Mouse (Mus musculus) hindbrain, embryonic 15.5 days (tissue): ENCODE measurements around the gene Zfp518b. TPM values are rescaled to one million over a fixed set of nuclear protein-coding genes. Genes with fewer than 3 reads are reported as not detected.

ENCODE experiments used
- ATAC-seq: fragments of 200-750 bp; cut with Nextera tagmentation; 2 replicates; pipeline ENCODE4 v1.8.0; 2017; ENCODE audit warnings: low read depth, moderate number of reproducible peaks, moderate TSS enrichment; ENCODE audit not compliant: low FRiP score
- H3K27ac ChIP-seq: fragments of 300-500 bp; sonication (generic); replicated peaks from 2 replicates; pipeline ENCODE4 v1.5.1; 2015; ENCODE audit warnings: mild to moderate bottlenecking, inconsistent platforms
- H3K27me3 ChIP-seq: fragments of 300-500 bp; sonication (generic); 2 replicates; pipeline ENCODE4 v1.6.1; 2015; ENCODE audit warnings: control low read depth, inconsistent platforms
- H3K36me3 ChIP-seq: fragments of 300-500 bp; sonication (generic); 2 replicates; pipeline ENCODE4 v1.6.1; 2015; ENCODE audit warnings: control low read depth, inconsistent platforms
- H3K4me1 ChIP-seq: fragments of 300-500 bp; sonication (generic); replicated peaks from 2 replicates; pipeline ENCODE4 v1.6.1; 2015; ENCODE audit warnings: control low read depth, inconsistent platforms
- H3K4me2 ChIP-seq: fragments of 300-500 bp; sonication (generic); 2 replicates; pipeline ENCODE4 v1.6.1; 2015; ENCODE audit warnings: moderate library complexity, mild to moderate bottlenecking, inconsistent platforms
- H3K4me3 ChIP-seq: fragments of 300-500 bp; sonication (generic); 2 replicates; pipeline ENCODE4 v1.5.1; 2015; ENCODE audit warnings: mild to moderate bottlenecking, inconsistent platforms
- H3K9ac ChIP-seq: fragments of 300-500 bp; sonication (generic); 2 replicates; pipeline ENCODE4 v1.6.1; 2015; ENCODE audit warnings: inconsistent platforms
- H3K9me3 ChIP-seq: fragments of 300-500 bp; sonication (generic); 2 replicates; pipeline ENCODE4 v1.6.1; 2016; ENCODE audit warnings: control low read depth, inconsistent platforms
- WGBS: fragments of 180-500 bp; shearing (Covaris S2); methylation state at CpG from one replicate; pipeline ENCODE4 v1.1.7; 2015; 5-methylcytosine and 5-hydroxymethylcytosine counted together
- polyA plus RNA-seq: library from polyadenylated mRNA; unstranded; fragments of >200 nt; fragmentation: Nextera tagmentation; extraction: Ambion mirVana; gene quantifications from 2 replicates; pipeline ENCODE4 v1.2.1, GENCODE M21; 2015

Zfp518b gene
- 32.1 and 34.8 TPM in 2 replicates for polyA plus RNA-seq

DNA sequence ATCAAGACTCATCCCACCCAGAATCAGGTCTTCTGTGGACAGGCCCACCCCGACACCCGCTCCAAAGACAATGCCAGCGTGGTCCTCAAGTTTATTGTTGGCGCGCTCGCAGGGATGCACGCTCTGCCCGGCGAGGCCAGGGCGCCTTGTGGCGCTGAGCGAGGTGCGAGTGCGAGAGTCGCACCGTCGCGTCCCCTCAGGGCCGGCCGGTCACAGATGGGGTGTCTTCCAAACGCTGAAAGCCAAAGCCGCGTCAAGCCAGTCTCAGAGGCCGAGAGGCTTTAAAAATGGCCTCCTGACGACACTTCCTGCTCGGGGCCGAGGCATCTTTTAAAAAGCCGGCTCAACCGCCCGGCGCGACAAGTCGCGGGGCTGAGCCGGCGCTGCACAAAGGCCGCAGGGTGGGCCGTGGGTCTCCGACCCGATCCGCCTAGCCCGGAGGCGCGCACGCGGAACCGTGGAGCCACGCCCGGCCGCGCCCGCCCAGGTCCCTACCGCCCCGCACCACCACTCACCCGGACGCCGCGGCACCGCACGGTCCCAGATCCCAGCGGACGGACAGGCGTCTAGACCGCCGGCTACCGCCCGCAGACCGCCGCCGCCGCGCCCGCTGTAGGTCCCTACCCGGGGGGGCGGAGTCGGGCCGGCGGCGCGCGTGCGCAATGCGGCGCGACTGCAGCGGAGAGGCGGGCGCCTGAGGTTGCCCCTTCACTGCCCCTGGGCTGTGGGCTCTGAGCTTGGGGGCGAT lies at the start of gene Zfp518b:
Zfp518b (minus strand) TSS at position 663 of the 748 bp plus-strand sequence.
- ATAC-seq, result peak; percentile 93
- Histone ChIP-seq H3K27me3 (no peaks in the 10 kb centered on the region), H3K9ac (peak within 1 kb of the TSS; percentile 90), H3K27ac (peak within 1 kb of the TSS; percentile 89), H3K4me1 (peaks cover 14% of the 10 kb centered on the region), H3K36me3 (peaks cover 36% of the 10 kb centered on the region), H3K9me3 (no peaks in the 10 kb centered on the region), H3K4me3 (peak within 1 kb of the TSS; percentile 84), H3K4me2 (peak within 1 kb of the TSS; percentile 73)
- WGBS, result under 1% methylated on average over 88 of the region's 89 CpGs

DNA sequence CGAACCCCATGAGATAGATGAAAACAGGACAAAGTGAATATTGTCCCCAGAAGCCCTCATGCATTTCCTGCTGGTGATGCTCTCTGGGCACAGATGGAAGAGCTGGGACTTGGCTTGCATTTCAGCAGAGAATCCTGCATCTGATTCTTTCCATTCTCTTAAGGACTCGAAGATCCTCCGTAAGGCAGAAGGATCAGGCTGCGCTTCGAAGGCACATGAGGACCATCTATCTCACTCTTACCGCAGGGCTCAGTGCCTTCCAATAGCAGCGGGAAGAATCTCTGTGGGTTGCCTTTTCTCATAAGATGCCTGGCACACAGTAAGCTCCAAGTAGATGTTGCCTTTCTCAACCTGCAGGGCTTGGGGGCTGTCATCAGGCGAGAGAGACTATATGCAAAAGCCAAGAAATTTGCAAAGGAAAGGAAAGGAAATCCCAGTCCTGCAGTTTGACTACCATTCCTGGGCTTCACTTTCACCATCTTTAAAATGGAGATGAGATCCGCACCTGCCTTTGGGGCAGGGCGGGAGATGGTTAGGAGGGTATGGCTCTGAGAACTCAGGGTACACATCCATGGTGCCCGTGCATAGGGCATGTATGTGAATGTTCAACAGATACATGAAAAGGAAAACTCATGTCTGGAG lies 24.4 kb upstream of the Zfp518b start:
- H3K27ac ChIP-seq, result no peak overlapping the region
- H3K27me3 ChIP-seq, result no peaks in the 10 kb centered on the region
- no peaks in the 10 kb centered on the region for H3K36me3 ChIP-seq
- no peak overlapping the region for H3K4me3 ChIP-seq
- 67% methylated on average over 11 of the region's 11 CpGs for WGBS
- H3K9me3 ChIP-seq, result no peaks in the 10 kb centered on the region
- H3K4me2 ChIP-seq, result no peak overlapping the region
- no peak overlapping the region for H3K9ac ChIP-seq
- ATAC-seq, result no peak
- no peaks in the 10 kb centered on the region for H3K4me1 ChIP-seq

DNA sequence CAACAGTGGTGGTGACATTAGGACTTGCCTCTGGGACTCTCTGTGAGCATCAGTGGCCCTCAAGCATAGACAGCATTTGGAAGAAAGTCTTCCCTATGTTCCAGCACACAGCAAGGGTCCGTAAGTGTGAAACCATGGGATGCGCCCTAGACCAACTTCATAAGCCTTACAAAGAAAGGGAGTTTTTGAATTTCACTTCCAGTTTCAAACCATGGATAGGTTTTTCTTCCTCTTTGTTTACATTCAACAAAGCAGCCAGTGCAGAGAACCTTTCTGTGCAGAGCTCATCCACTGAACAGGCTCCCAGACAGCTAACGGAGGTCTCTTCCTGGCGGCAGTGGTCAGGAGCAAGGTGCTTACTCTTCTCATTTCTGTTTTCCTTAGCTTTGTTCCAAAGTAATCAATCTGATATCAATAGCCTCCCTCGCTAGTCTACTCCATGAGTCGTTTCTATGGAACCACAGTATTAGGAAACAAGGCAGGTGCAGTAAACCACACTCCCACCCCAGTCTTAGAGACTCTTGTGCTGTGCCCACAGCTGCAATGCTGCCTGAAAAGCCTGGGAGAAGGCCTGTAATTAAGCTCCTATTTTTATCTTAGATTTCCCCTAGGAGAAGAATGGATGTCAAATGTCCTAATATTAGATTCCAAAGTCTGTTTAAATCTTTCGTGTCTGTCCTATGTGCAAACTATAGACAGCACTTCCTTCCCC lies 22.9 kb upstream of the Zfp518b start:
- Histone ChIP-seq H3K9me3 (no peaks in the 10 kb centered on the region), H3K27ac (no peak overlapping the region), H3K4me1 (no peaks in the 10 kb centered on the region), H3K9ac (no peak overlapping the region), H3K36me3 (no peaks in the 10 kb centered on the region), H3K27me3 (no peaks in the 10 kb centered on the region), H3K4me2 (no peak overlapping the region), H3K4me3 (no peak overlapping the region)
- no peak for ATAC-seq
- WGBS, result 78% methylated on average over 7 of the region's 7 CpGs

DNA sequence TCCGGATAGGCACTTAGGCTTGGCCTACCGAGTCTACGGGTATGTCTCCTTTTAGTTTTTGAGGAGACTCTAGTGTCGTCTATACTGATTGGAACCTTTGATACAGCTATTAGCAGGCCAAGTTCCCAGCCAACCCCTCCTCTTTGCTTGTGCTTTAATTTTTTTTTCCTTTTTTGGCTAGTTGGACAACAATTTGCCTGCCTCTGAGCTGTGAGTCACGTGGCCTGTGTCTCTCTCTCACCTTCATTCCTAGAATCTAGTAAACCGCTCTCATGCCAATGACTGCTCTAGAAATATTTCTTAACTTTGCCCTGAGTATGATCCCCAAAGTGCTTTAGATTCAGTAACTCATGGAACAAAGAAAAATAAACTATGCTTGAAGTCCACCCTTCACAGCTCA lies 18.3 kb upstream of the Zfp518b start:
- Histone ChIP-seq H3K4me2 (no peak overlapping the region), H3K36me3 (no peaks in the 10 kb centered on the region)

DNA sequence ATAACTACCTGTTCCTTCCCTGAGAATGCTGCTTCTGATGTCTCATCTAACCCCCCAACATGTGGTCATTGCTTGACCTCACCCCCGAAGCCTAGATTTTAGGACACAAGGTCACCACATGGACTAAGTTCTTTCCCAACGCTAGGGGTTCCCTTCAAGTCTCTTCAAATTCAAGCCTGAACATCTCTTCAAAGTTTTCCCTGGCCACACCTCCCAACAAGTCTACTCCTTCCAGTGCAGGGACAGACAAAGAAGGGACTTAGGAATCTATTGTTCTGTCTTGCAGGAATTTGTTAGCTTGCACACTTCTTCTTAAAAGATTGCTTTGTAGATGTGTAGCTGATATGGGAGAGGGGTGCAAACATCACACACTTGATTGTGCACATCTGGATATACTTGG lies 17.5 kb upstream of the Zfp518b start:
- no peaks in the 10 kb centered on the region for H3K9me3 ChIP-seq
- H3K4me3 ChIP-seq, result no peak overlapping the region
- no peaks in the 10 kb centered on the region for H3K4me1 ChIP-seq
- H3K9ac ChIP-seq, result no peak overlapping the region
- no peaks in the 10 kb centered on the region for H3K36me3 ChIP-seq
- H3K27me3 ChIP-seq, result no peaks in the 10 kb centered on the region
- ATAC-seq, result no peak
- no peak overlapping the region for H3K4me2 ChIP-seq
- 73% methylated on average over 2 of the region's 2 CpGs for WGBS
- no peak overlapping the region for H3K27ac ChIP-seq

More for the DNA sequence above, 18.3 kb upstream of the Zfp518b start:
- Histone ChIP-seq H3K9me3 (no peaks in the 10 kb centered on the region), H3K27me3 (no peaks in the 10 kb centered on the region), H3K27ac (no peak overlapping the region), H3K4me3 (no peak overlapping the region), H3K4me1 (no peaks in the 10 kb centered on the region), H3K9ac (no peak overlapping the region)
- 90% methylated on average over 6 of the region's 6 CpGs for WGBS
- no peak for ATAC-seq

DNA sequence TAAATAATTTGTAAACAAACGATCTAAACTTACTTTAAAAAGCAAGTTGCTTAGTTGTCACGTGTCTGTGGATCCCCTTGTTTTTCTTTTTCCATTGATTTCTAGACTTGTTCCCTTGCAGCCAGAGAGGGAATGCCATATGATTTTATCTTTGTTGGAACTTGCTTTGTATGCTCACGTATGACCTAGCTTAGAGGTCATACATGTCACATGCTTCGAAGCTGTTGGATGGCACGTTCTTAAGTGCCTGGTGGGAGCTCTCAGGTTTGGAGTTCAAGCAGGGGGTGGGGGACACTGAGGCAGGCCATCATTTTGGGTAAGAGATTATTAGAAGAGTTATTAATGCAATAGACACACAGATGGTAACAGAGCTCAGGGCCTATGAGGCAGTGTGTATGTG lies 13.8 kb upstream of the Zfp518b start:
- Histone ChIP-seq H3K9ac (no peak overlapping the region), H3K27ac (no peak overlapping the region), H3K9me3 (no peaks in the 10 kb centered on the region), H3K36me3 (no peaks in the 10 kb centered on the region), H3K4me2 (no peak overlapping the region), H3K4me1 (no peaks in the 10 kb centered on the region), H3K4me3 (no peak overlapping the region), H3K27me3 (no peaks in the 10 kb centered on the region)
- WGBS, result 67% methylated on average over 5 of the region's 5 CpGs
- ATAC-seq, result no peak

DNA sequence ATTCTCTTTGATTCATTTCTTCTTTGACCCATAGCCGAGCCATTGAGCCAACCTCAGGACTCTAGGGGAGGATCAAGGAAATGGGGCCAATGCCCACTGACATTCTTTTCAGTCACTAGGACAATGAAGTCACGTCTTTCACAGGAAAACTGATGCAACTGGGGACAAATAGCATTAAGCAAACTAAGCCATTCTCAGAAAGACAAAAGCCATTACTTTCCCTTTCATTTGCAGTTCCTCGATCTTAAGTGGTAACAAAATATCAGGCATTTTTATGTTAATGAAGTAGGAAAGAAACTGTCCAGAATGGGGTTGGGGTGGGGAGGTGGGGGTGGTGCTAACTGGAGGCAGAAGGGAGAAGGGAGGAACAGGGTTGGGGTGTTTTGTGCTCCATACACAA lies 13.4 kb upstream of the Zfp518b start:
- Histone ChIP-seq H3K27ac (no peak overlapping the region), H3K9me3 (no peaks in the 10 kb centered on the region), H3K4me2 (no peak overlapping the region), H3K9ac (no peak overlapping the region), H3K36me3 (no peaks in the 10 kb centered on the region), H3K4me3 (no peak overlapping the region), H3K4me1 (no peaks in the 10 kb centered on the region), H3K27me3 (no peaks in the 10 kb centered on the region)
- WGBS, result 12% methylated on average over 3 of the region's 3 CpGs
- no peak for ATAC-seq

DNA sequence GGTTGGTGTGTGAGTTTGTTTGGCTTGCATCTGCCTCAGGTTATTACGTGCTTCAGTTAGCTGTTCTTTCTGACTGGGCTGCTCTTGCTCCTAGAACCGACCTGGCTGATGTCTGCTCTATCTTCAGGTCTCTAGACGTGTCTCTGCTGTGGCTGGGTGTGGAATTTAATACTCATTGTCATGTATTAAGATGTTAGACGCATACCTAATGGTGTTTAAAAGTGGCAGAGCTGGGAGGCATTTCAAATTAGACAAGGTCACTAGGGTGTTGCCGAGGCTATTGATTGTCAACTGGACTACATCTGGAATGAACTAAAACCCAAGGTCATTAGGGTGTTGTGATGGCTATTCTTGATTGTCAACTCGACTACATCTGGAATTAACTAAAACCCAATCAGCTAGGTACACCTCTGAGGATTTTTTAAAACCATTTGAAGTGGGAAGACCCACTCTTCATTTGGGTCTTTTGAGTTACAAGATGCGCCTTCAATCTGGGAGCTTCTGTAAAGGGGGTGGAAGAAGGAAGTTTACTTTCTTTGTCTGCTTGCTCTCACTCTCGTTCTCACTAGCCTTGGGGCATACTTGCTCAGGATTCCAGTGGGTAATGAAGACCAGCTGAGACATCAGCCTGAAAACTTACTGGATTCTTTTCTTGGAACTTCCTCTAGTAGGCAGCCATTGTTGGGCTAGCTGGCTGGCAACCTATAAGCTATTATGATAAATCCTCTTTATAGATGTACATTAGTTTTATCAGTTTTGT lies 12.2 kb upstream of the Zfp518b start:
- Histone ChIP-seq H3K4me1 (no peaks in the 10 kb centered on the region), H3K4me2 (no peak overlapping the region), H3K27ac (no peak overlapping the region), H3K27me3 (no peaks in the 10 kb centered on the region), H3K9ac (no peak overlapping the region), H3K9me3 (no peaks in the 10 kb centered on the region), H3K4me3 (no peak overlapping the region), H3K36me3 (no peaks in the 10 kb centered on the region)
- no peak for ATAC-seq
- WGBS, result 68% methylated on average over 8 of the region's 8 CpGs

DNA sequence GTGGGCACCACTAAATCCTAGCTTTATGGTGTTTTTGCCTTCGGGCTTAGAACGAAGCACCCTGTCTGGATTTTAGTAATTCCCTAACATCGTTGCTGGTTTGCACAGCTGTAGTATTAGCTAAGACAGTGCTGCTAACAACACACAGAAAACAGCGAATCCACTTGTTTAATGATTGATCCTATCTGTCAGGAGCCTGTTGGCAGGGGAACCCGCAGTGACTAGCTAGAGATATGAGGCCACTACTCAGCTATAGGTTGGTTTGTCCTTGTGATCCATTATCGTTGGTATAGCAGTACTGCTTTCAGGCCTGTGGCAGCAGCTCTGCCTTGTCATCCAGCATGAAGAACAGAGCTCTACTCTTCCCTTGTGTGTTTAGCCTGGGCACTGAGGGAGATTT lies 8.2 kb upstream of the Zfp518b start:
- no peak overlapping the region for H3K4me3 ChIP-seq
- H3K9me3 ChIP-seq, result no peaks in the 10 kb centered on the region
- WGBS, result 88% methylated on average over 6 of the region's 6 CpGs
- no peak overlapping the region for H3K9ac ChIP-seq
- no peak for ATAC-seq
- H3K27ac ChIP-seq, result no peak overlapping the region
- H3K4me2 ChIP-seq, result no peak overlapping the region
- H3K27me3 ChIP-seq, result no peaks in the 10 kb centered on the region
- no peaks in the 10 kb centered on the region for H3K4me1 ChIP-seq
- no peaks in the 10 kb centered on the region for H3K36me3 ChIP-seq

DNA sequence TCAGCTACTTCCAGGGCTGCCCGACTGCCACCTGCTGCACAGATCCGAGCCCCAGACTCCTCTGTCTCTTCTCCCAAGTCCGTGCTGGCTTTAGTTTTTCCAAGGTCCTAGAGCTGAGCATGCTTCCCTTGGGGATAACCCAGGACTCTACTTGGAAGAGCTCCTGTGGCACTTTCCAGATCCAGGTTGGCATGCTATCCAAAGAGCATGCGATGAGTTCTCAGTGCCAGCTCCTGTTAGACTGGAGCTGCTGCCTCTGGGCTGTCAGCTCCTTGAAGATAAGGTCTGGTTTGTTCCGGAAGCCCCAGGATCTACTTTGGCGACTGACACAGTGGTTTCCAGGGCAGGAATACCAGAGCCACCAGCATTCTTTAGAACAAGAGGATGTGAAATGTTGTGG lies 4.6 kb upstream of the Zfp518b start:
- 90% methylated on average over 6 of the region's 6 CpGs for WGBS
- Histone ChIP-seq H3K9ac (no peak overlapping the region), H3K4me3 (no peak overlapping the region), H3K4me1 (no peaks in the 10 kb centered on the region), H3K36me3 (no peaks in the 10 kb centered on the region), H3K4me2 (no peak overlapping the region), H3K27me3 (no peaks in the 10 kb centered on the region), H3K27ac (no peak overlapping the region), H3K9me3 (no peaks in the 10 kb centered on the region)
- no peak for ATAC-seq

DNA sequence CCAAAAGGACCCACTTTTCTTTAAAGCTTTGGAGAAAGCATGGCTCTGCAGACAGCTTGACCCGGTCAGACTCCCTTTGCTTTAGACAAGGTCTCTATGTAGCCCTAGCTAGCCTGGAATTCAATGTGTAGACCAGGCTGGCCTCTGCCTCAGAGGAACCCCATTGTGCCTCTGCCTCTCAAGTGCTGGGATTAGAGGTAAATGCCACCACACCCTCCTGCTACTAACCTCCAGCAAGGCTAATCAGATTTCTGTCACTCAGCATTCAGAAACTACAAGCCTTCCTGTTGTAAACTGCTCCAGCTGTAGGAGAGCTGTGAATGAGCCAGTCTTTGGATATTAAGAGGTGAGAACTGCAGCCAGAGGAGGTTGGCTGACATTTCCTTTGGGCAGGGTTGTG lies 3.1 kb upstream of the Zfp518b start:
- Histone ChIP-seq H3K27me3 (no peaks in the 10 kb centered on the region), H3K4me2 (no peak overlapping the region), H3K9me3 (no peaks in the 10 kb centered on the region), H3K4me3 (no peak overlapping the region), H3K27ac (no peak overlapping the region), H3K9ac (no peak overlapping the region), H3K4me1 (peaks cover 13% of the 10 kb centered on the region), H3K36me3 (peaks cover 3% of the 10 kb centered on the region)
- ATAC-seq, result no peak
- WGBS, result 79% methylated on average over 1 of the region's 1 CpGs

DNA sequence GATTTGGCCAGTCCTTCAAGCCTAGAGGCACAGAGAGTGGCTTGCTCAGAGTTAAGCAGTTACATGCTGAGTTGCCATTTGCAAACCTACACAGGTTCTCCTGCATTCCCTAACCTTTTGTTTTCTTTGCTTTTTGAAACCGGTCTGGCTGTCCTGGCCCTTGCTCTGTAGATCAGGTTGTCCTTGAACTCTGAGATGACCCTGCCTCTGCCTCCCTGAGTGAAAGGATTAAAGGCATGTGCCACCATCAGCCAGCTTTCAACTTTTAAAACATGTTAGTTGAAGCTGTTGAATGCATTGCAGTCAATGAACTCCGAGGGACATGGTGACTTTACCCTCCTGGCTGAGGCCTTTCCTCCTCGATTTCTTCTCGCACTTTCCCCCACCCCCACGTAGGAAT lies 25.8 kb downstream of the Zfp518b start:
- no peak overlapping the region for H3K4me3 ChIP-seq
- H3K9me3 ChIP-seq, result no peaks in the 10 kb centered on the region
- WGBS, result 85% methylated on average over 5 of the region's 5 CpGs
- H3K36me3 ChIP-seq, result no peaks in the 10 kb centered on the region
- H3K4me1 ChIP-seq, result no peaks in the 10 kb centered on the region
- no peak for ATAC-seq
- no peak overlapping the region for H3K27ac ChIP-seq
- no peak overlapping the region for H3K9ac ChIP-seq
- H3K4me2 ChIP-seq, result no peak overlapping the region
- H3K27me3 ChIP-seq, result no peaks in the 10 kb centered on the region
